Mouse (Mus musculus) megakaryocyte, embryonic 14.5 days (primary cell): ENCODE measurements around the gene Nphp4.

Experiments used
- FLI1 ChIP-seq: IDR thresholded peaks from 2 replicates; pipeline ENCODE4 v1.6.1; 2012; ENCODE audit warnings: low read length, inconsistent platforms, mixed read lengths
- GATA1 ChIP-seq: IDR thresholded peaks from 3 replicates; pipeline ENCODE4 v1.6.1; 2012; ENCODE audit warnings: mixed read lengths, low read length, inconsistent platforms, borderline replicate concordance

DNA sequence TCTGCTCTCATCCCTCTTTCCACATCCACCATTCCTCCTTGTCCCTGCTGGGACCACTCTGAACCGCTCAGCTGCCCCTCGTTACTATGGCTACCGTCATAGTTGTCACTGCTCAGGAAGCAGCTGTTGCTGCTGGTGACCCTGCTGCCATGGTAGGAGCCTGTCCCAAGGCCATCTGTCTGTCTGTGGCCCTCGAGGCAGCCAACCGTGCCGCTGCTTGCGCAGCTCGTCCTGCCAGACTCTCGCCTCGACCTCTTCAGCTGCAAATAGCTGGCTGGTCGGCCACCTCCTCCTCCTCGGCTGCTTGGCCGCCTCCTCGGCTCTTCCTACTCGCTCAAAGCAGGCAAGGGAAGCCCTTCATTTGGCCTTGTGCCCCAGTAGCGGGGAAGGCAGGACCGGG is 81.7 kb downstream of the Nphp4 start:
- no peak for TF ChIP-seq GATA1
- no peak for TF ChIP-seq FLI1
